Mouse (Mus musculus) midbrain, embryonic 11.5 days (tissue): Measurements from ENCODE around the gene Snrpa. TPM values are rescaled to one million over a fixed set of nuclear protein-coding genes. Genes with fewer than 3 reads are reported as not detected.

ENCODE experiments used
- ATAC-seq: fragments of 200-750 bp; cut with Nextera tagmentation; 2 replicates; pipeline ENCODE4 v1.8.0; 2017; ENCODE audit warnings: moderate TSS enrichment, moderate library complexity; ENCODE audit not compliant: low FRiP score
- DNase-seq: peaks from one replicate; pipeline ENCODE4 v3.0.0; 2015; ENCODE audit warnings: low spot score; ENCODE audit errors: missing footprints
- H3K27ac ChIP-seq: fragments of 300-500 bp; sonication (generic); 2 replicates; pipeline ENCODE4 v1.5.1; 2014; ENCODE audit warnings: low read depth, low read length
- H3K27me3 ChIP-seq: fragments of 300-500 bp; sonication (generic); 2 replicates; pipeline ENCODE4 v1.6.1; 2014; ENCODE audit warnings: mild to moderate bottlenecking, low read length, moderate library complexity, mixed read lengths; ENCODE audit not compliant: control insufficient read depth, insufficient read depth
- H3K36me3 ChIP-seq: fragments of 300-500 bp; sonication (generic); 2 replicates; pipeline ENCODE4 v1.6.1; 2014; ENCODE audit warnings: mild to moderate bottlenecking, low read length, moderate library complexity, mixed read lengths; ENCODE audit not compliant: control insufficient read depth, insufficient read depth
- H3K4me1 ChIP-seq: fragments of 300-500 bp; sonication (generic); 2 replicates; pipeline ENCODE4 v1.6.1; 2014; ENCODE audit warnings: low read length; ENCODE audit not compliant: control insufficient read depth, insufficient read depth
- H3K4me2 ChIP-seq: fragments of 300-500 bp; sonication (generic); 2 replicates; pipeline ENCODE4 v1.6.1; 2014; ENCODE audit warnings: mild to moderate bottlenecking, moderate library complexity
- H3K4me3 ChIP-seq: fragments of 300-500 bp; sonication (generic); 2 replicates; pipeline ENCODE4 v1.5.1; 2014; ENCODE audit warnings: low read depth, low read length
- H3K9ac ChIP-seq: fragments of 300-500 bp; sonication (generic); 2 replicates; pipeline ENCODE4 v1.6.1; 2014; ENCODE audit warnings: low read length
- H3K9me3 ChIP-seq: fragments of 300-500 bp; sonication (generic); 2 replicates; pipeline ENCODE4 v1.6.1; 2016; ENCODE audit warnings: low read length; ENCODE audit not compliant: control insufficient read depth
- WGBS: fragments of 180-500 bp; shearing (Covaris S2); extraction: QIAGEN DNeasy Blood & Tissue Kit; methylation state at CpG from one replicate; pipeline ENCODE4 v1.1.7; 2014; 5-methylcytosine and 5-hydroxymethylcytosine counted together
- polyA plus RNA-seq: library from polyadenylated mRNA; unstranded; fragments of >200 nt; fragmentation: Nextera tagmentation; extraction: Ambion mirVana; gene quantifications from 2 replicates; pipeline ENCODE4 v1.2.1, GENCODE M21; 2014

Gene Snrpa
- polyA plus RNA-seq, 1 experiment from 2014 or later: 364 TPM

- peaks cover 5% of the 10 kb centered on the region; the same call in 1 of the 2 replicates for H3K36me3 ChIP-seq
- 85% methylated on average over 22 of the region's 23 CpGs for WGBS
- H3K4me1 ChIP-seq: peaks cover 38% of the 10 kb centered on the region
- peak overlapping the region; percentile 86 for H3K9ac ChIP-seq
- H3K27ac ChIP-seq: no peak overlapping the region
- ATAC-seq: no peak
- H3K4me3 ChIP-seq: peak overlapping the region; percentile 78
- H3K9me3 ChIP-seq: no peaks in the 10 kb centered on the region
- H3K27me3 ChIP-seq: no peaks in the 10 kb centered on the region
- peak; percentile 79 for DNase-seq
- H3K4me2 ChIP-seq: peak overlapping the region; percentile 79
Measured at GRCm38 (mm10) chr7:27165007-27165655, 30.9 kb downstream of the Snrpa start.

GRCm38 (mm10) chr7:27164112-27164947, 31.7 kb downstream of the Snrpa start:
- WGBS: 86% methylated on average over 33 of the region's 33 CpGs
- H3K4me1 ChIP-seq: peaks cover 38% of the 10 kb centered on the region

GRCm38 (mm10) chr7:27163450-27163805, 32.6 kb downstream of the Snrpa start:
- H3K4me3 ChIP-seq: no peak overlapping the region
- ATAC-seq (no peak), DNase-seq (no peak)
- no peak overlapping the region for H3K27ac ChIP-seq
- H3K9ac ChIP-seq: peak overlapping the region; percentile 36; the same call in 1 of the 2 replicates
- peak overlapping the region; percentile 6 for H3K4me2 ChIP-seq
- no peaks in the 10 kb centered on the region for H3K9me3 ChIP-seq
- peaks cover 38% of the 10 kb centered on the region for H3K4me1 ChIP-seq
- peaks cover 14% of the 10 kb centered on the region for H3K36me3 ChIP-seq
- WGBS: 90% methylated on average over 5 of the region's 5 CpGs
- H3K27me3 ChIP-seq: no peaks in the 10 kb centered on the region

More at GRCm38 (mm10) chr7:27164112-27164947, 31.7 kb downstream of the Snrpa start:
- Histone ChIP-seq H3K9me3 (no peaks in the 10 kb centered on the region), H3K9ac (peak overlapping the region; percentile 86), H3K27ac (no peak overlapping the region), H3K4me2 (peak overlapping the region; percentile 79; the same call in 1 of the 2 replicates), H3K36me3 (peaks cover 8% of the 10 kb centered on the region), H3K27me3 (no peaks in the 10 kb centered on the region), H3K4me3 (peak overlapping the region; percentile 78)
- no peak for ATAC-seq
- DNase-seq: peak; percentile 68

GRCm38 (mm10) chr7:27162780-27163449, 33.2 kb downstream of the Snrpa start:
- ATAC-seq: no peak
- Histone ChIP-seq H3K36me3 (peaks cover 17% of the 10 kb centered on the region), H3K27me3 (no peaks in the 10 kb centered on the region), H3K9ac (peak overlapping the region; percentile 16; the same call in 1 of the 2 replicates), H3K4me3 (peak overlapping the region; percentile 3; the same call in 1 of the 2 replicates), H3K4me1 (peaks cover 38% of the 10 kb centered on the region), H3K27ac (no peak overlapping the region), H3K9me3 (no peaks in the 10 kb centered on the region), H3K4me2 (no peak overlapping the region)
- 95% methylated on average over 5 of the region's 5 CpGs for WGBS
- DNase-seq: peak; percentile 33

GRCm38 (mm10) chr7:27161744-27162143, 34.3 kb downstream of the Snrpa start:
- H3K27ac ChIP-seq: no peak overlapping the region
- DNase-seq (no peak), ATAC-seq (no peak)
- H3K9ac ChIP-seq: peak overlapping the region; percentile 12; the same call in 1 of the 2 replicates
- H3K4me1 ChIP-seq: peaks cover 33% of the 10 kb centered on the region
- no peaks in the 10 kb centered on the region for H3K27me3 ChIP-seq
- peaks cover 17% of the 10 kb centered on the region for H3K36me3 ChIP-seq
- 90% methylated on average over 4 of the region's 4 CpGs for WGBS
- H3K4me3 ChIP-seq: no peak overlapping the region
- no peaks in the 10 kb centered on the region for H3K9me3 ChIP-seq
- H3K4me2 ChIP-seq: no peak overlapping the region

GRCm38 (mm10) chr7:27160921-27161320, 35.1 kb downstream of the Snrpa start:
- Histone ChIP-seq H3K4me2 (no peak overlapping the region), H3K9me3 (no peaks in the 10 kb centered on the region), H3K36me3 (peaks cover 17% of the 10 kb centered on the region), H3K9ac (no peak overlapping the region), H3K4me3 (no peak overlapping the region), H3K27me3 (no peaks in the 10 kb centered on the region), H3K4me1 (peaks cover 33% of the 10 kb centered on the region), H3K27ac (no peak overlapping the region)
- WGBS: 94% methylated on average over 3 of the region's 3 CpGs
- DNase-seq (no peak), ATAC-seq (no peak)

GRCm38 (mm10) chr7:27159882-27160281, 36.2 kb downstream of the Snrpa start:
- ATAC-seq: peak; percentile 94
- Histone ChIP-seq H3K27me3 (no peaks in the 10 kb centered on the region), H3K9me3 (no peaks in the 10 kb centered on the region), H3K27ac (no peak overlapping the region), H3K4me1 (peaks cover 24% of the 10 kb centered on the region), H3K36me3 (peaks cover 17% of the 10 kb centered on the region), H3K9ac (no peak overlapping the region), H3K4me2 (no peak overlapping the region), H3K4me3 (no peak overlapping the region)
- WGBS: 20% methylated on average over 8 of the region's 8 CpGs
- peak; percentile 97 for DNase-seq

GRCm38 (mm10) chr7:27159256-27159655, 36.8 kb downstream of the Snrpa start:
- Histone ChIP-seq H3K9ac (no peak overlapping the region), H3K9me3 (no peaks in the 10 kb centered on the region), H3K4me1 (peaks cover 18% of the 10 kb centered on the region), H3K27me3 (no peaks in the 10 kb centered on the region), H3K4me3 (no peak overlapping the region), H3K4me2 (no peak overlapping the region), H3K27ac (no peak overlapping the region), H3K36me3 (peaks cover 13% of the 10 kb centered on the region)
- DNase-seq (no peak), ATAC-seq (no peak)
- WGBS: 93% methylated on average over 6 of the region's 6 CpGs
